Mouse (Mus musculus) myocyte (in vitro differentiated cells): ENCODE data around the gene Abcc1. TPM values are rescaled to one million over a fixed set of nuclear protein-coding genes. Genes with fewer than 3 reads are reported as not detected.

Source experiments
- H3K27me3 ChIP-seq: one replicate; pipeline ENCODE4 v1.6.1; 2011; ENCODE audit not compliant: control insufficient read depth, insufficient read depth, insufficient read length
- H3K36me3 ChIP-seq: one replicate; pipeline ENCODE4 v1.6.1; 2011; ENCODE audit not compliant: control insufficient read depth, insufficient read depth
- H3K4me2 ChIP-seq: one replicate; pipeline ENCODE4 v1.6.1; 2011; ENCODE audit warnings: low read depth, control low read depth
- H3K4me3 ChIP-seq: one replicate; pipeline ENCODE4 v1.5.1; 2011; ENCODE audit warnings: mild to moderate bottlenecking, control low read depth, moderate library complexity
- H3K79me2 ChIP-seq: one replicate; pipeline ENCODE4 v1.6.1; 2011; ENCODE audit not compliant: control insufficient read depth, insufficient read depth
- H3ac ChIP-seq: one replicate; pipeline ENCODE4 v1.6.1; 2011; ENCODE audit not compliant: control insufficient read depth, insufficient read length
- CEBPB ChIP-seq: IDR thresholded peaks from 2 replicates; pipeline ENCODE4 v1.6.1; 2011; ENCODE audit warnings: mild to moderate bottlenecking, moderate library complexity; ENCODE audit not compliant: poor library complexity, insufficient read depth, severe bottlenecking
- E2F4 ChIP-seq: IDR thresholded peaks from one replicate; pipeline ENCODE4 v1.6.1; 2011; ENCODE audit warnings: mild to moderate bottlenecking, control low read depth, moderate library complexity; ENCODE audit not compliant: insufficient read depth
- MAX ChIP-seq: IDR thresholded peaks from one replicate; pipeline ENCODE4 v1.6.1; 2011; ENCODE audit warnings: low read depth, mild to moderate bottlenecking, control low read depth
- MYOD1 ChIP-seq, 3 experiments: IDR thresholded peaks; one replicate each; pipeline ENCODE4 v1.6.1; 2011; ENCODE audit warnings: control low read depth in 2 of 3, low read depth in 2 of 3, mild to moderate bottlenecking in 2 of 3, moderate library complexity in 1 of 3; ENCODE audit not compliant: insufficient read length in 2 of 3, control insufficient read depth in 1 of 3
- MYOG ChIP-seq, 3 experiments: IDR thresholded peaks; one replicate each; pipeline ENCODE4 v1.6.1; 2011; ENCODE audit warnings: control low read depth in 2 of 3, low read depth in 2 of 3, mild to moderate bottlenecking in 2 of 3; ENCODE audit not compliant: insufficient read length in 2 of 3, control insufficient read depth in 1 of 3, insufficient read depth in 1 of 3
- POLR2A ChIP-seq: IDR thresholded peaks from one replicate; pipeline ENCODE4 v1.6.1; 2011; ENCODE audit warnings: low read depth, mild to moderate bottlenecking, control low read depth, moderate library complexity; ENCODE audit not compliant: insufficient read length
- POLR2AphosphoS2 ChIP-seq: IDR thresholded peaks from one replicate; pipeline ENCODE4 v1.6.1; 2011; ENCODE audit warnings: low read depth, control low read depth; ENCODE audit not compliant: insufficient read length
- REST ChIP-seq: IDR thresholded peaks from one replicate; pipeline ENCODE4 v1.6.1; 2011; ENCODE audit warnings: mild to moderate bottlenecking, control low read depth, moderate library complexity; ENCODE audit not compliant: insufficient read depth, insufficient read length
- SRF ChIP-seq: IDR thresholded peaks from one replicate; pipeline ENCODE4 v1.6.1; 2011; ENCODE audit warnings: low read depth; ENCODE audit not compliant: control insufficient read depth, insufficient read length
- TCF12 ChIP-seq: IDR thresholded peaks from one replicate; pipeline ENCODE4 v1.6.1; 2011; ENCODE audit warnings: mild to moderate bottlenecking, control low read depth; ENCODE audit not compliant: poor library complexity, insufficient read depth, severe bottlenecking
- TCF3 ChIP-seq: IDR thresholded peaks from one replicate; pipeline ENCODE4 v1.6.1; 2011; ENCODE audit warnings: low read depth, control low read depth; ENCODE audit not compliant: insufficient read length
- USF1 ChIP-seq: IDR thresholded peaks from one replicate; pipeline ENCODE4 v1.6.1; 2011; ENCODE audit warnings: low read depth, mild to moderate bottlenecking, control low read depth, moderate library complexity
- polyA plus RNA-seq: library from polyadenylated mRNA; unstranded; fragments of >200 nt; fragmentation: generic; extraction: Trizol; gene quantifications from one replicate; pipeline ENCODE4 v1.2.1, GENCODE M21; 2012; ENCODE audit warnings: missing spikeins

Abcc1 gene
- polyA plus RNA-seq, 1 experiment: 23.0 TPM

- no peaks in the 10 kb centered on the region for H3K27me3 ChIP-seq
- TF ChIP-seq MYOD1 (IDR thresholded peaks at IDR 0.05; ENCODE audit: control insufficient read depth in 1 of 3, insufficient read length in 2 of 3, low read depth in 2 of 3) (no peak), REST (no peak), MAX (no peak), POLR2AphosphoS2 (no peak), POLR2A (no peak), MYOG (IDR thresholded peaks at IDR 0.05; ENCODE audit: control insufficient read depth in 1 of 3, insufficient read depth in 1 of 3, insufficient read length in 2 of 3, low read depth in 2 of 3) (no peak), USF1 (no peak), E2F4 (no peak), SRF (no peak), TCF12 (no peak), TCF3 (no peak)
- no peak overlapping the region for H3ac ChIP-seq
- no peak overlapping the region for H3K4me3 ChIP-seq
- peaks cover 77% of the 10 kb centered on the region for H3K79me2 ChIP-seq
- peak overlapping the region; percentile 69 for H3K4me2 ChIP-seq
- H3K36me3 ChIP-seq: no peaks in the 10 kb centered on the region
These were observed 2.7 kb downstream of the Abcc1 start for GRCm38 (mm10) chr16:14364066-14364465.

GRCm38 (mm10) chr16:14365457-14365856 is 4.1 kb downstream of the Abcc1 start:
- Histone ChIP-seq H3K4me3 (no peak overlapping the region), H3K27me3 (no peaks in the 10 kb centered on the region), H3K79me2 (peaks cover 90% of the 10 kb centered on the region), H3K4me2 (no peak overlapping the region), H3K36me3 (no peaks in the 10 kb centered on the region), H3ac (no peak overlapping the region)
- TF ChIP-seq SRF: no peak
- no peak for TF ChIP-seq MYOG (IDR thresholded peaks at IDR 0.05; ENCODE audit: control insufficient read depth in 1 of 3, insufficient read depth in 1 of 3, insufficient read length in 2 of 3, low read depth in 2 of 3)
- TF ChIP-seq REST: no peak
- no peak for TF ChIP-seq MYOD1 (IDR thresholded peaks at IDR 0.05; ENCODE audit: control insufficient read depth in 1 of 3, insufficient read length in 2 of 3, low read depth in 2 of 3)
- no peak for TF ChIP-seq CEBPB
- TF ChIP-seq TCF12: no peak
- TF ChIP-seq POLR2A: no peak
- TF ChIP-seq USF1: no peak
- no peak for TF ChIP-seq E2F4
- no peak for TF ChIP-seq TCF3
- TF ChIP-seq MAX: no peak
- TF ChIP-seq POLR2AphosphoS2: no peak

- Histone ChIP-seq H3K36me3 (no peaks in the 10 kb centered on the region), H3K4me2 (no peak overlapping the region), H3K79me2 (peaks cover 92% of the 10 kb centered on the region), H3K4me3 (no peak overlapping the region), H3ac (no peak overlapping the region), H3K27me3 (no peaks in the 10 kb centered on the region)
- TF ChIP-seq MYOG (IDR thresholded peaks at IDR 0.05; ENCODE audit: control insufficient read depth in 1 of 3, insufficient read depth in 1 of 3, insufficient read length in 2 of 3, low read depth in 2 of 3) (no peak), USF1 (no peak), SRF (no peak), POLR2AphosphoS2 (no peak), REST (no peak), E2F4 (no peak), CEBPB (no peak), POLR2A (no peak), TCF3 (no peak), MYOD1 (IDR thresholded peaks at IDR 0.05; ENCODE audit: control insufficient read depth in 1 of 3, insufficient read length in 2 of 3, low read depth in 2 of 3) (no peak), MAX (no peak), TCF12 (no peak)
These were observed 4.7 kb downstream of the Abcc1 start for GRCm38 (mm10) chr16:14366017-14366416.

- no peaks in the 10 kb centered on the region for H3K27me3 ChIP-seq
- H3K79me2 ChIP-seq: peaks cover 90% of the 10 kb centered on the region
- H3ac ChIP-seq: no peak overlapping the region
- H3K4me3 ChIP-seq: no peak overlapping the region
- H3K4me2 ChIP-seq: peak overlapping the region; percentile 30
- TF ChIP-seq POLR2A (no peak), USF1 (no peak), TCF12 (no peak), CEBPB (no peak), MYOG (IDR thresholded peaks at IDR 0.05; ENCODE audit: control insufficient read depth in 1 of 3, insufficient read depth in 1 of 3, insufficient read length in 2 of 3, low read depth in 2 of 3) (no peak), SRF (no peak)
- no peaks in the 10 kb centered on the region for H3K36me3 ChIP-seq
These were observed 10.0 kb downstream of the Abcc1 start for GRCm38 (mm10) chr16:14371367-14371766.

GRCm38 (mm10) chr16:14372382-14372781 is 11.0 kb downstream of the Abcc1 start:
- Histone ChIP-seq H3K79me2 (peaks cover 89% of the 10 kb centered on the region), H3K4me2 (peak overlapping the region; percentile 71), H3ac (no peak overlapping the region), H3K36me3 (no peaks in the 10 kb centered on the region), H3K27me3 (no peaks in the 10 kb centered on the region), H3K4me3 (no peak overlapping the region)
- no peak for TF ChIP-seq REST
- no peak for TF ChIP-seq POLR2AphosphoS2
- TF ChIP-seq TCF12: no peak
- TF ChIP-seq TCF3: no peak
